Mouse (Mus musculus): ENCODE data around the gene Ubqln1.

DNA sequence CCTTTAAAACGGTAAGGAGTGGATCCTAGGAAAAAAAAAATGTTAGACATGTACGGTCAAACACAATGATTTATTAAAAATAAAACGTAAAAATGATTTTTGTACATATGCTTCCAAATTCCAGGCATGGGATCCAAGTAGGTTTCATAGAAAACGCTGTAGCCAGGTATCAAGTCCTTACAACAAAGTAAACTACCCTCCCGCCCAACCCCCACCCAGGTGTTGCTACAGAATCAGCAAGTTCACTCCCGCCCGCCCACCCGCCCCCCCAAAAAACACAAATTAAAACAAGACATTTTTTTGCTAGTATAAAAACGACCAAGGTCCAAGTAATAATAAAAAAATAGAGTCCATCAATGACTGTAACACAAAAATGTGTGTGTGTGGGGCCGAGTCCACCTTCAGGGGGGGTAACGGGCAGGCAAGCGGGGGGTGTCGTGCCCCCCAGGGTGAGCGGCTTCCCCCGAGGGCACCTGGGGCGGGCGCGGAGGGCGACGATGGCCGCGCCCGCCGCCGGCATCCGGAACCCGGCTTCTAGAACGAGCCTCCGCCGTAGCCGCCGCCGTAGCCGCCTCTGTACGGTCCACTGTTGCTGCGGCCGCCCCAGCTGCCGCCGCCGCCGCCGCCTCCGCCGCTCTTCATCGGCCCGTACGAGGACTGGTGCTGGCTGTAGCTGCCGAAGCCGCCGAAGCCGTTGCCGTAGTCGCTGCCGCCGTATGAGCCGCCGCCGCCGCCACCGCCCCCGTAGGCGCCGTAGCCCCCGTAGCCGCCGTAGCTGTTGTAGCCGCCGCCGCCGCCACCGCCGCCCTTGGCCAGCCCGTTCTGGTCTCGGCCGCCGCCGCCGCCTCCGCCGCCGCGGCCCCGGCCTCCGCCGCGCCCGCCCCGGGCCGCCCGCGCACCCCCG lies 88.3 kb downstream of the Ubqln1 start:
- TF ChIP-seq CTCF (IDR thresholded peaks at IDR 0.05; ENCODE audit: low read depth, low read length) (no peak), GATA1 (IDR thresholded peaks at IDR 0.05; ENCODE audit: borderline replicate concordance, low read length) (no peak), POLR2AphosphoS5 (IDR thresholded peaks at IDR 0.05; ENCODE audit: insufficient replicate concordance, low read depth, low read length) (no peak)

Data from G1E (cell line).